Mouse (Mus musculus): ENCODE results near the gene Wdr72.

Gene Wdr72

DNA sequence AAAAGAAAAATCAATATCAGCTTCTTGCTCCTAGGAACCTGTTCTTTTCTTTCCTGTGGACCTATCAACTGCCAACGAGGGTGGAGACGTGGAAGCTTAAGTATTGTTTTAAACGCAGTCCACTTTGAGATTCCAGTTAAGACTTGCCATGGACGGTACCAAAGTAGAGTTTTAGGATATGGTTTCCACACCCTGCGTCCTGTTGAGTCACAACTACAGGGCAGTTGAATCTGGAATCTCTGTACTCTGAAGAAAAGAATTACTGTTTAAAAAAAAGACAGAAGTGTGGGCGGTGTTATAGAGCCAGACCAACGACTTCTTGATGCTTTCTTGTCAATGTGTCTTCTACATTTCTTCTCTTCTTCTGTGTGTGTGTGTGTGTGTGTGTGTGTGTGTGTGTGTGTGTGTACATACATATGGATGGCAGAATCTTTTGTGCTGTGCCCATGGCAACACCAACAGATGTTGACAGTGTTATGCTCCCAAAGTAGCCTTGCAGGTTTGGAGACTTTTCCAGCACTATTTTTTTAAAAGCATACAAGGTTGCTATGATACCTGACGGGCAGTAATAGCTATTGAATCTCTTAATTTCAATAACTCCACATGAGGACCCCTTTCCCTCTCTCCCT is 77.4 kb downstream of the Wdr72 start:
- in situ Hi-C loops (cut with MboI; ENCODE audit: low pct_unique_long_range_greater_than_20kb in 1 of 2, low sequenced_read_pairs in 2 of 2, unreplicated experiment in 1 of 2): no loop called here

DNA sequence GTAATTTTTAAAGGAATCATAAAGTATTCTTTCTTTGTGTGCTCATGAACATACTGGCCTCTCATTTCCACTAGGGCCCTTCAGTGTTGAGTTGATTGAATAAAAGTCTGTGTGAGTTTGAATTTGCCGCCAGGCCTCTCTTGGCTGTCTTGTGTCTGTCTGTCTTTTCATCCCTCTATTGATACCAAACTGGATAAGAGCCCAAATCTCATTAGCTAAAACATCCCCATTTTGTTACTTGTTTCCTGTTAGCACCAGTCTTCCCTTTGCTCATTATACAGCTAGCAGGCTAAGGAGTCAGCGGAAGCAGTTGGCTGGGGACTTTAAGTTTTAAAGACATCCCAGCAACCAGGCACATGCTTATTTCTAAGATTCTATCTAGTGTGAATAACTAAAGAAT is 84.7 kb downstream of the Wdr72 start:
- in situ Hi-C loops (cut with MboI; ENCODE audit: low pct_unique_long_range_greater_than_20kb in 1 of 2, low sequenced_read_pairs in 2 of 2, unreplicated experiment in 1 of 2): no loop called here

DNA sequence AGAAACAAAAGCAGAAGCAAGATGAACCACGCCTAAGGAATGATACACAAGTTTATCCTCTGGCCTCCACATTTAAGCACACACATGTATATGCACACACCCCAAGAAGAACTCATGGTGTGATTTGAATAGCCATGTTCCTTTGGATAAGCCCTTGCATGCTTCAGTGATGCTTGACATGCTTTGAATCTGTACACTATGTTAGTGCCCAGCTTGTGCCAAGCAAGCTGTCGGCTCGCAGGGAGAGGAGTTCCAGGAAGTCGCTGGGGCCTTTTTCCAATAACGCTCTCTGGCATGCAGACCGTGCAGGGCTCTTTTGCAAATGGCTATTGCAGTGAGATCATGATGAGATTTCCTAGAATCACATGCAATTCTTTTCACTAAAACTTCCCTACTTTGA is 118.1 kb downstream of the Wdr72 start:
- in situ Hi-C loops (cut with MboI; ENCODE audit: low pct_unique_long_range_greater_than_20kb in 1 of 2, low sequenced_read_pairs in 2 of 2, unreplicated experiment in 1 of 2): no loop called here

DNA sequence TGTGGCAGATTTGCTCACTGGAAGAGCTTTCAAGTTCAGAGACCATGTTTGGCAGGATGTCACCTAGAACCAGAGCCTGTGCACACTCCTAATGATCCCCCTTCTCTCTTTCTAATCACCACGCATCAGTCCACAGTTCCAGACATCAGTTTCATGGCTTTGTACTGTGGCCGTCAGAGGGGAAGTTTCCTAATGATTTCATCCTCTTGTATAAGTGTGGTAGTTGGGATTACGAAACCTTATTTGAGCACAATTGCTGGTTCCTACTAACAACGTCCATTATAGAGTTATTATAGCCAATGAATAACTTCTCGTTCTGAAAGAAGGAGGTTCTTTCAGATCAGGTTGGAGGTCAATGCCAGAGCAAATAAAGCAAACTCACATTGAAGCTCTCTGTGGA is 131.1 kb downstream of the Wdr72 start:
- in situ Hi-C loops (cut with MboI; ENCODE audit: low pct_unique_long_range_greater_than_20kb in 1 of 2, low sequenced_read_pairs in 2 of 2, unreplicated experiment in 1 of 2): no loop called here

GRCm38 (mm10) chr9:74248084-74248483 is 137.9 kb downstream of the Wdr72 start:
- in situ Hi-C loops (cut with MboI; ENCODE audit: low pct_unique_long_range_greater_than_20kb in 1 of 2, low sequenced_read_pairs in 2 of 2, unreplicated experiment in 1 of 2): no loop called here

- in situ Hi-C loops (cut with MboI; ENCODE audit: low pct_unique_long_range_greater_than_20kb in 1 of 2, low sequenced_read_pairs in 2 of 2, unreplicated experiment in 1 of 2): no loop called here
These were observed 139.3 kb downstream of the Wdr72 start for GRCm38 (mm10) chr9:74249486-74249885.

DNA sequence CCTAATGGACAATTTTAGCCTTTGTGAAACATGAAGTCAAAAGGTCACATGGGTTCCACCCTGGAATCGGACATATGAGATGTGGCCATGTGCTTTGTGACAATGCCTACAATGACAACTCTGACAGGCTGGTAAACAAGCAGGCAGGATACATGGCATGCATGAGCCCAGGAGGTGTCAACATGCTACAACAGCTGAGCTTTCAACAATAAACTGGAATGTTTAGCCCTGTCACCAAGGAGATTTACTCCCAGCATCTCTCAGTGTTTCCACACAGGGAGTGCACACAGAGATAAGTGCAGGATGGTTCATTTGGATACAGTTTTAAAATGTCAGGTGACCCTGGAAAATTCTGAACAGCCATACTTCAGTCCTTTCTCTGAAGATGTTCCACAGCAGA is 140.4 kb downstream of the Wdr72 start:
- in situ Hi-C loops (cut with MboI; ENCODE audit: low pct_unique_long_range_greater_than_20kb in 1 of 2, low sequenced_read_pairs in 2 of 2, unreplicated experiment in 1 of 2): no loop called here

DNA sequence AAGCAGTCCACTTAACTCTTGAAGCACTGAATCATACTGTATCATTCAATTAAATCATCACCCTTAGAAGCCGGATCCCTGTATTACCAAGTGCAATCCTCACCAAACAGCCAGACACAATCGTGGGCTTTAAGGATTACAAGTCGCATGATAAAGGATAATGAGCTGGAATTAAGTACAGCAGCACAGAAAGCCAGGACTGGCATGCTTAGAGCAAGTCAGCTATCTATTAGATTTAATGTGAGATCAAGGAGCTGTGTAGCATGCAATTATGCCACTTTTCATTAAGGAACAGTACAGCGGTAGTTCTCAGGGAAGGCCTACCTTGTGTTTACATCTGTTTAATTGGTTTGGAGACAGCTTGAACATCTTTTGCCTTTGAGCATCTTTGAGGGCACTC is 148.2 kb downstream of the Wdr72 start:
- in situ Hi-C loops (cut with MboI; ENCODE audit: low pct_unique_long_range_greater_than_20kb in 1 of 2, low sequenced_read_pairs in 2 of 2, unreplicated experiment in 1 of 2): no loop called here

- in situ Hi-C loops (cut with MboI; ENCODE audit: low pct_unique_long_range_greater_than_20kb in 1 of 2, low sequenced_read_pairs in 2 of 2, unreplicated experiment in 1 of 2): no loop called here
These were observed 167.7 kb downstream of the Wdr72 start for GRCm38 (mm10) chr9:74277752-74278385.

DNA sequence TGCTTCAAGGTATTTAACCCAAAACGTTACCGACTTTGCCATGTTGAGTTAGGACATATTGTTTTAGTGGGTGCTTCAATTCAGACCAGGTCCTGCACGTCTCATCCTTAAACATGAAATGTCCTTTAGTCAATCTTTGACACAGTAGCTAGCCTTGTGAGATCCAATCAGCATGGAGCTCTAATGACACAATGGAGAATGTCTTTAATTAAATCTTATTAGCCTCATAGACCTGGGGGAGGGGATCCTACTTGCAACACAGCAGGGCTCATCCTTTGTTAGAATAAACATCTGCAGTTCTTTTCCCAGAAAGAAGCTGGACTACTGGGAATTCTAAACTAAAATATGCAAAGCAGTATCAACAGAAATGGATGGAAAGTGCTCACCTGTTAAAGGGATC is 171.9 kb downstream of the Wdr72 start:
- in situ Hi-C loops (cut with MboI; ENCODE audit: low pct_unique_long_range_greater_than_20kb in 1 of 2, low sequenced_read_pairs in 2 of 2, unreplicated experiment in 1 of 2): no loop called here

- in situ Hi-C loops (cut with MboI; ENCODE audit: low pct_unique_long_range_greater_than_20kb in 1 of 2, low sequenced_read_pairs in 2 of 2, unreplicated experiment in 1 of 2): no loop called here
These were observed 176.1 kb downstream of the Wdr72 start for GRCm38 (mm10) chr9:74286210-74286609.

DNA sequence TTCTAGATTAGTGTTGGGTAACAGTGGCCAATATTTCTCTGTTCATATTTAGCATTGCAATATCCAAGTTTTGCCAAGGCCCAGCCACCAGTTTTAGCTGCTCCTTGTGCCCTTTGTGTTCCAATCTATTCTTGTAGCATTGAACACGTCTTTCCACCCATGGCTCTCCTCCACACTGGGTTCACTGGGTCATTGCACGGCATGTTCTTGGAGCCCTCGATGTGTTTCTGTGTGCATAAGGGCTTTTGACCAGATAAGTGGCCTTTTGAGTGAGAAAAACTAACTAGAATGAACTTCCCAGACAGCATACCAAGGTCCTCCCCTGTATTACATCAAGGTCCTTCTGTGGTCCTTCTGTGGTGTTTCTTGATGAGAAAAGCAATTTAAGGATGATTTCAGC is 184.3 kb downstream of the Wdr72 start:
- in situ Hi-C loops (cut with MboI; ENCODE audit: low pct_unique_long_range_greater_than_20kb in 1 of 2, low sequenced_read_pairs in 2 of 2, unreplicated experiment in 1 of 2): no loop called here

GRCm38 (mm10) chr9:74318771-74319170 is 208.6 kb downstream of the Wdr72 start:
- in situ Hi-C loops (cut with MboI; ENCODE audit: low pct_unique_long_range_greater_than_20kb in 1 of 2, low sequenced_read_pairs in 2 of 2, unreplicated experiment in 1 of 2): no loop called here

GRCm38 (mm10) chr9:74324089-74324924 is 214.2 kb downstream of the Wdr72 start:
- in situ Hi-C loops (cut with MboI; ENCODE audit: low pct_unique_long_range_greater_than_20kb in 1 of 2, low sequenced_read_pairs in 2 of 2, unreplicated experiment in 1 of 2): no loop called here

GRCm38 (mm10) chr9:74324925-74325295 is 214.8 kb downstream of the Wdr72 start:
- in situ Hi-C loops (cut with MboI; ENCODE audit: low pct_unique_long_range_greater_than_20kb in 1 of 2, low sequenced_read_pairs in 2 of 2, unreplicated experiment in 1 of 2): no loop called here

DNA sequence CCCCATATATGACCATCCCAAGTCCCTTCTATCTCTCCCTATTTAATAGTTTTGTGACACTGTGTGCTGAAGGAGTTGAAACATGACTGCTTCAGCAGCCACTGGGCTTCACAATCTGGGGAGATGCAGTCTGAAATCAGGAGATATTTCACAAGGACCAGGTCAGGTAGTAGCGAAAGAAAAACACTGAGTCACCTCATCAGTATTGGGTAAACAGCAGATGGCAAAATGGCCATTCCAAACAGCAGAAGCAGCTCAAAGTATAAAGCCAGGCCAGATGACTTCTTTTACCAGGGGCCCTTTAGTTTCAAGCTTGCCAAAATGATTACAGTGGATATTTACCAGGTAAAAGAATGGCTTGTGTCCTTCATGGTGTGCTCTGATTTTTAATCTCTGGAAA is 215.8 kb downstream of the Wdr72 start:
- in situ Hi-C loops (cut with MboI; ENCODE audit: low pct_unique_long_range_greater_than_20kb in 1 of 2, low sequenced_read_pairs in 2 of 2, unreplicated experiment in 1 of 2): no loop called here

DNA sequence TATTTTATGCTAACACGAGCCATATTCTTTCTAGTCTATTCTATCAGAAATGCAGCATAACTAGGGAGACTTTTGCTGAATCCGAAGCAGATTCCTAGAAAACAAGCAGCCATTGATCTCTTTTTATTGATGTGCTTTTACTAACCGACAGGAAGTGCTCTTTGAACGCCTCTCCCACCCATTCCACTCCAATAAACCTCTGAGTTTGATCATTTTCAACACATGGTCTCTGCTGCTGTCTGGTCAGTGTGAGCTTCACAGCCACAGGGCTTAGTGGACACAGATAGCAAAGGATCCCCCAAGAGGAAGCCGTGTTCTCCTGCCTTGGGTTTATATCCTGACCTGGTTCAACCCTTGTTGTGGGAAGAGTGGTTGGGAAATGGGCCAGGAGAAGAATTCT is 218.7 kb downstream of the Wdr72 start:
- in situ Hi-C loops (cut with MboI; ENCODE audit: low pct_unique_long_range_greater_than_20kb in 1 of 2, low sequenced_read_pairs in 2 of 2, unreplicated experiment in 1 of 2): no loop called here

DNA sequence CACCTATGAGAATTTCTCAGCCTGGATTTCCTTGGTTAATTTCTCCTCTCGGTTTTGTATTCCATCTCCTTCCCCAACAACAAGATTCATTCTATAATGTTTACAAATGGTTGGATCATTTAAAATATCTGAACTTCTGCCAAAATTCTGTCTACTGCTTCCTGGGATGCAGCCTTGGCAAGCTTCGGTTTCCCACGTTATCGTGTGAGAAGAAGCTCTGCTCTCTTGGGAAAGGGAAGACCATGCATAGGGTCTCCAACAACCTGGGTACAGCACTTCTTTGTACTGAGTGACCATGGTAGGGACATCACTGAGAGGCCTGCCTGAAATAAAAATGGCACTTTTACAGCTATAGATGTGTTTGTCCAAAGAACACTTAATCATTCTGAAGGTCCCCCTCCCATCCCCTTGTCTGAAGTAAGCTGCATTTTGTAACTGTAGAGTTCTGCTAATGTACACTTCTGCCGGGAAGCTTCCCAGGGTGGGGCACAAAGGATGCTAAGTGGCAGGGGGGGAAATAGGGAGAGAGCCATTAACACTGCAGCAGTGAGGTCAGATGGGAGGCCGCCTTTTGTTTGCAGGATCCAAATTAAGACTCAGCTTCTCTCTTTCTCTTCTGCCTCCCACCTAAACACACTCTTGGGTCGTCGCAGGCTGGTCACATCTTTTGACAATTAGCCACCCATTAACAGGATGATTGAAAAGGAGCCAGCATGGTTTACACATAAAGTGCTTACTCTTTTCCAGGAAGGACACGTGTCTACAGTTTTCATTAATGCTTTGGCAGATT is 220.7 kb downstream of the Wdr72 start:
- in situ Hi-C loops (cut with MboI; ENCODE audit: low pct_unique_long_range_greater_than_20kb in 1 of 2, low sequenced_read_pairs in 2 of 2, unreplicated experiment in 1 of 2): no loop called here

DNA sequence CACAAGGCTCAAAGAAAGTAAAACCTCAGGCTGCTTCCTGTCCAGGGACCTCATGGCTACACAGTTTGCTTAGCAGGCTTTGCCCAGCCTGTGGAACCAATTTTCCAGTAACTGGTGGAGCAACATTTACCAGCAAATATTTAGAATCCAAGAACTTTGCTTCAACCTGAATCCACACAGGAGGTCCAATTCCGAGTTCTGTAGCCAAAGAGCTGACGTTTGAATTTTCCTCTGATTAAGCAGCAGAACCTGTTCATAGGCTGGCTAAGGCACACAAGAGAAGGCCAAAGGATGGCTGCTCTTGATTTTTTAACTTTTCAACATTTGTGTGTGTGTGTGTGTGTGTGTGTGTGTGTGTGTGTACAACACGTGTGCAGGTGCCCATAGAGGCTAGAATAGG is 222.2 kb downstream of the Wdr72 start:
- in situ Hi-C loops (cut with MboI; ENCODE audit: low pct_unique_long_range_greater_than_20kb in 1 of 2, low sequenced_read_pairs in 2 of 2, unreplicated experiment in 1 of 2): no loop called here
